ENCODE assay signal across 7 mouse cellular contexts in the genomic region with DNA sequence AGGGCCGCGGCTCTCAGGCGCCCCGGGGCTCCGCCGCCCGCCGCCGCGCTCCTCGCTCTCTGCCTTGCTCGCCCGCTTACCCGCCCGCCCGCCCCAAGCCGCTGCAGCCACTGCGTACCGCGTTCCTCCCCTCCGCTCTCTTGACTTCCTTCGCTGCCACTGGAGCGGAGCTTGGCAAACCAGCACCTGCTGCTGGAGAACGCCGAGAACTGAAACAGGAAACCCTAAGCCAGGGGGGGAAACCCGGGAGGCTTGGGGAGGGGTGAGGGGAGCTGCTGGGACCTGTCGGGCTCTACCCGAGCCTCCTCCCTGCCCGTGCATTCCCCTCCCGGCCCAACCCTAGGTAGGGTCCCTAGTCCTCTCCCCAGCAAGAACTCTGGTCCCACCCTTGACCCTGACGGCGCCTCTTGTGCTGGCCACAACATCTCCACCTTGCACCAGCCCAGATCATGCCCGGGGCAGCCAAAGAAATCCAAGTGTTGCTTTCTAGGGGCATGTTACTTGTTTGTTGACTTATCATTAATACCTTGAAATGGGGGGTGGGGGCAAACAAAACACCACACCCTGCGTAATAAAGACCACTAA. TPM values are rescaled to one million over a fixed set of nuclear protein-coding genes. Genes with fewer than 3 reads are reported as not detected.
DNase-seq lines count a peak whose midpoint lies in the region; ATAC-seq lines count a peak whose summit lies in the region.

No protein-coding gene starts in this region.

- DNase-seq in T-cell, adult 2 months (ENCODE audit: low spot score), result peak; percentile 31
- DNase-seq in cerebellum, adult 9-11 months, result peak; percentile 83
- peak; percentile 53 to 61 for DNase-seq in frontal cortex, postnatal 25 days (ENCODE audit: low spot score in 2 of 2)
- DNase-seq in left cerebral cortex, adult 8-10 months (ENCODE audit: low spot score in 2 of 2), result peak; percentile 56 to 62
- peak; percentile 55 to 67 for DNase-seq in right cerebral cortex, postnatal 36 days (ENCODE audit: low spot score in 2 of 2)

- peaks cover 36% of the 10 kb centered on the region for H3K4me1 ChIP-seq in hindbrain, embryonic 15.5 days (replicated peaks)

- peak; percentile 90 for ATAC-seq in hindbrain, embryonic 15.5 days (ENCODE audit: low FRiP score, low read depth)
- peak; percentile 80 for ATAC-seq in megakaryocyte, adult 5-6 weeks (ENCODE audit: poor library complexity, severe bottlenecking)

- H3K27me3 ChIP-seq in hindbrain, embryonic 15.5 days, result no peaks in the 10 kb centered on the region

- no peaks in the 10 kb centered on the region for H3K9me3 ChIP-seq in hindbrain, embryonic 15.5 days

- H3K27ac ChIP-seq in hindbrain, embryonic 15.5 days (replicated peaks), result peak overlapping the region; percentile 97

- no peaks in the 10 kb centered on the region for H3K36me3 ChIP-seq in hindbrain, embryonic 15.5 days

- WGBS in hindbrain, embryonic 15.5 days, result under 1% methylated on average over 31 of the region's 34 CpGs

- peak overlapping the region; percentile 74 for H3K4me2 ChIP-seq in hindbrain, embryonic 15.5 days

- peak overlapping the region; percentile 95 for H3K9ac ChIP-seq in hindbrain, embryonic 15.5 days

- peak overlapping the region; percentile 99 for H3K4me3 ChIP-seq in hindbrain, embryonic 15.5 days

RNA-seq across cellular contexts. Expression of a gene that starts 0.4 kb away (rescaled TPM):
- polyA plus RNA-seq in hindbrain, embryonic 15.5 days (2015; fragmentation: Nextera tagmentation; extraction: Ambion mirVana), result 4.5 and 6.3 TPM in 2 replicates
- total RNA-seq in left cerebral cortex, adult 8-10 months (2022), result 10 to 100 TPM; 12.1 to 13.6 (median 13.3) TPM
- total RNA-seq in megakaryocyte, adult 5-6 weeks (2015), result 3.2 and 5.0 TPM in 2 replicates
- 4.0 and 4.3 TPM in 2 replicates for total RNA-seq in megakaryocyte, adult 5-6 weeks (2017)

Comparison
In these comparisons a context has a peak if more than half of its experiments do, and no peak if none do; other contexts are left out.
1. Peak in every context shown above with its lines: DNase-seq, ATAC-seq, H3K4me3 ChIP-seq and H3K27ac ChIP-seq.
2. DNase-seq: peak in every context shown above with its lines; median percentile 83 in cerebellum, adult 9-11 months; 61 in right cerebral cortex, postnatal 36 days; 59 in left cerebral cortex, adult 8-10 months; 57 in frontal cortex, postnatal 25 days; 31 in T-cell, adult 2 months.